Mouse (Mus musculus) stomach, embryonic 14.5 days (tissue): ENCODE results near the gene Klk10. TPM values are rescaled to one million over a fixed set of nuclear protein-coding genes. Genes with fewer than 3 reads are reported as not detected.
A peak's percentile ranks its signal among the peaks of the same experiment; 100 is the strongest.

Experiments used
- ATAC-seq: fragments of 200-750 bp; cut with Nextera tagmentation; 2 replicates; pipeline ENCODE4 v1.8.0; 2017; ENCODE audit warnings: low read depth, moderate TSS enrichment; ENCODE audit not compliant: insufficient number of reproducible peaks, insufficient read depth, low FRiP score
- H3K27ac ChIP-seq: fragments of 300-500 bp; sonication (generic); 2 replicates; pipeline ENCODE4 v1.5.1; 2014; ENCODE audit warnings: mild to moderate bottlenecking, low read length, moderate library complexity, mixed read lengths
- H3K27me3 ChIP-seq: fragments of 300-500 bp; sonication (generic); 2 replicates; pipeline ENCODE4 v1.6.1; 2014; ENCODE audit warnings: low read length, control low read depth, mixed read lengths; ENCODE audit not compliant: control insufficient read depth, insufficient read depth
- H3K36me3 ChIP-seq: fragments of 300-500 bp; sonication (generic); 2 replicates; pipeline ENCODE4 v1.6.1; 2014; ENCODE audit warnings: mild to moderate bottlenecking, control low read depth, low read length, moderate library complexity, mixed read lengths; ENCODE audit not compliant: control insufficient read depth, insufficient read depth
- H3K4me1 ChIP-seq: fragments of 300-500 bp; sonication (generic); 2 replicates; pipeline ENCODE4 v1.6.1; 2014; ENCODE audit warnings: low read length, control low read depth, mixed read lengths; ENCODE audit not compliant: control insufficient read depth, insufficient read depth
- H3K4me2 ChIP-seq: fragments of 300-500 bp; sonication (generic); replicated peaks from 2 replicates; pipeline ENCODE4 v1.6.1; 2014; ENCODE audit warnings: low read depth, low read length, control low read depth
- H3K4me3 ChIP-seq: fragments of 300-500 bp; sonication (generic); 2 replicates; pipeline ENCODE4 v1.5.1; 2014; ENCODE audit warnings: low read depth, low read length, control low read depth
- H3K9ac ChIP-seq: fragments of 300-500 bp; sonication (generic); replicated peaks from 2 replicates; pipeline ENCODE4 v1.6.1; 2014; ENCODE audit warnings: low read depth, mild to moderate bottlenecking, control low read depth, low read length, moderate library complexity, mixed read lengths
- H3K9me3 ChIP-seq: fragments of 300-500 bp; sonication (generic); 2 replicates; pipeline ENCODE4 v1.6.1; 2016; ENCODE audit warnings: low read depth, low read length, control low read depth; ENCODE audit not compliant: control insufficient read depth
- WGBS: fragments of 180-500 bp; shearing (Covaris S2); extraction: QIAGEN DNeasy Blood & Tissue Kit; methylation state at CpG from one replicate; pipeline ENCODE4 v1.1.7; 2014; 5-methylcytosine and 5-hydroxymethylcytosine counted together
- polyA plus RNA-seq: library from polyadenylated mRNA; unstranded; fragments of >200 nt; fragmentation: Nextera tagmentation; extraction: Ambion mirVana; gene quantifications from 2 replicates; pipeline ENCODE4 v1.2.1, GENCODE M21; 2014

Gene Klk10
- polyA plus RNA-seq, 1 experiment from 2014 or later, result 3.5 TPM

GRCm38 (mm10) chr7:43774364-43774763 is 6.5 kb upstream of the Klk10 start, which contains the start of gene Klk11:
TSS of gene Klk11 (plus strand) at chr7:43774604.
- H3K27me3 ChIP-seq, result no peaks in the 10 kb centered on the region
- ATAC-seq, result no peak
- 86% methylated on average over 5 of the region's 5 CpGs for WGBS
- peak within 1 kb of the TSS; percentile 58; the same call in 1 of the 2 replicates for H3K27ac ChIP-seq
- H3K4me2 ChIP-seq, result no peak within 1 kb of the TSS
- no peaks in the 10 kb centered on the region for H3K36me3 ChIP-seq
- no peaks in the 10 kb centered on the region for H3K4me1 ChIP-seq
- no peaks in the 10 kb centered on the region for H3K9me3 ChIP-seq
- no peak within 1 kb of the TSS for H3K4me3 ChIP-seq
- H3K9ac ChIP-seq, result no peak within 1 kb of the TSS

- H3K9ac ChIP-seq, result no peak overlapping the region
- no peaks in the 10 kb centered on the region for H3K9me3 ChIP-seq
- H3K36me3 ChIP-seq, result no peaks in the 10 kb centered on the region
- H3K27ac ChIP-seq, result peak overlapping the region; percentile 58; the same call in 1 of the 2 replicates
- WGBS, result 58% methylated on average over 6 of the region's 6 CpGs
- H3K4me2 ChIP-seq, result no peak overlapping the region
- no peaks in the 10 kb centered on the region for H3K27me3 ChIP-seq
- peak; percentile 50; the same call in 1 of the 2 replicates for ATAC-seq
- H3K4me3 ChIP-seq, result no peak overlapping the region
- H3K4me1 ChIP-seq, result no peaks in the 10 kb centered on the region
These were observed 6.0 kb upstream of the Klk10 start for GRCm38 (mm10) chr7:43774802-43775201.

GRCm38 (mm10) chr7:43775311-43776057 is 5.4 kb upstream of the Klk10 start:
- no peaks in the 10 kb centered on the region for H3K9me3 ChIP-seq
- WGBS, result 48% methylated on average over 5 of the region's 7 CpGs
- ATAC-seq, result no peak
- no peaks in the 10 kb centered on the region for H3K36me3 ChIP-seq
- H3K4me1 ChIP-seq, result no peaks in the 10 kb centered on the region
- H3K27me3 ChIP-seq, result no peaks in the 10 kb centered on the region
- no peak overlapping the region for H3K9ac ChIP-seq
- no peak overlapping the region for H3K4me3 ChIP-seq
- no peak overlapping the region for H3K4me2 ChIP-seq
- peak overlapping the region; percentile 58; the same call in 1 of the 2 replicates for H3K27ac ChIP-seq

- WGBS, result 80% methylated on average over 5 of the region's 5 CpGs
- no peak overlapping the region for H3K9ac ChIP-seq
- no peaks in the 10 kb centered on the region for H3K36me3 ChIP-seq
- no peak overlapping the region for H3K4me2 ChIP-seq
- no peaks in the 10 kb centered on the region for H3K9me3 ChIP-seq
- H3K27me3 ChIP-seq, result no peaks in the 10 kb centered on the region
- no peaks in the 10 kb centered on the region for H3K4me1 ChIP-seq
- no peak overlapping the region for H3K27ac ChIP-seq
- no peak for ATAC-seq
- no peak overlapping the region for H3K4me3 ChIP-seq
These were observed 4.3 kb upstream of the Klk10 start for GRCm38 (mm10) chr7:43776506-43776905.

- Histone ChIP-seq H3K27me3 (no peaks in the 10 kb centered on the region), H3K4me1 (0 out of 2 replicates have a peak, but pooled peaks cover 2% of the 10 kb centered on the region), H3K4me3 (no peak overlapping the region), H3K36me3 (no peaks in the 10 kb centered on the region), H3K4me2 (no peak overlapping the region), H3K9ac (no peak overlapping the region), H3K9me3 (no peaks in the 10 kb centered on the region), H3K27ac (no peak overlapping the region)
- ATAC-seq, result no peak
- 82% methylated on average over 12 of the region's 12 CpGs for WGBS
These were observed 3.4 kb upstream of the Klk10 start for GRCm38 (mm10) chr7:43777423-43777822.

GRCm38 (mm10) chr7:43778176-43778970 is 2.5 kb upstream of the Klk10 start:
- Histone ChIP-seq H3K4me3 (no peak overlapping the region), H3K36me3 (no peaks in the 10 kb centered on the region), H3K4me1 (0 out of 2 replicates have a peak, but pooled peaks cover 5% of the 10 kb centered on the region), H3K4me2 (no peak overlapping the region), H3K27me3 (no peaks in the 10 kb centered on the region), H3K9ac (no peak overlapping the region), H3K27ac (no peak overlapping the region), H3K9me3 (no peaks in the 10 kb centered on the region)
- 88% methylated on average over 10 of the region's 10 CpGs for WGBS
- ATAC-seq, result no peak

GRCm38 (mm10) chr7:43780241-43780640 is 594 bp upstream of the Klk10 start:
- WGBS, result 52% methylated on average over 6 of the region's 6 CpGs
- ATAC-seq, result no peak
- Histone ChIP-seq H3K4me2 (no peak overlapping the region), H3K4me1 (0 out of 2 replicates have a peak, but pooled peaks cover 5% of the 10 kb centered on the region), H3K27ac (no peak overlapping the region), H3K27me3 (no peaks in the 10 kb centered on the region), H3K36me3 (no peaks in the 10 kb centered on the region), H3K4me3 (no peak overlapping the region), H3K9ac (no peak overlapping the region), H3K9me3 (no peaks in the 10 kb centered on the region)

GRCm38 (mm10) chr7:43781541-43781940 is 706 bp downstream of the Klk10 start:
- ATAC-seq, result no peak
- no peaks in the 10 kb centered on the region for H3K27me3 ChIP-seq
- no peak overlapping the region for H3K4me3 ChIP-seq
- H3K4me2 ChIP-seq, result no peak overlapping the region
- no peaks in the 10 kb centered on the region for H3K36me3 ChIP-seq
- H3K9ac ChIP-seq, result no peak overlapping the region
- no peaks in the 10 kb centered on the region for H3K9me3 ChIP-seq
- WGBS, result 80% methylated on average over 11 of the region's 11 CpGs
- no peak overlapping the region for H3K27ac ChIP-seq
- 0 out of 2 replicates have a peak, but pooled peaks cover 5% of the 10 kb centered on the region for H3K4me1 ChIP-seq
